Mouse (Mus musculus) heart, postnatal 4 days (tissue): ENCODE results near the gene Tmem237. TPM values are rescaled to one million over a fixed set of nuclear protein-coding genes. Genes with fewer than 3 reads are reported as not detected.

Experiments used
- DNase-seq: peaks from one replicate; pipeline ENCODE4 v3.0.0; 2021
- total RNA-seq, 2 experiments: library from RNA; stranded (reverse); gene quantifications; 2 replicates each; pipeline ENCODE4 v1.2.3; 2021

The Tmem237 gene
- total RNA-seq, 2 experiments from 2014 or later = 5.2 to 7.3 TPM

DNA sequence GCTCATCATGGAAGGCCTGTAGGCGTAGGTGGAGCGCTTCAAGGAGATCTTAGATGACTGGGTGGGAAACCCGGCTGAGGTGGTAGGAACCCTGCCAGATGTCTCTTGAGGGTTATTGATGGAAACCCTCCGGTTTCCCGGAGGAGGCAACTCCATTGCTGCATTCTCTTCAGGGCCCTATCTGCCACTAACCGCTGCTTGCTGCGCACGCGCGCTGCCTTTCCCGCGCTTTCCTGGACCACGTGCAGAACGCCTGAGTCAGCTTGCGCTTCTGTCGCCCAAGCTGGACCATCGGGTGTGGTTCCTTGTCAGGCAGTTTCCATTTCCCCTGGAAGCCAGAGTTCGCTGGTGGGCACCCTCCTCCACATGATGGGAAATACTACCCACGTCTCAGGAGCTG lies 25.5 kb downstream of the Tmem237 start, which contains the start of gene C2cd6:
Gene C2cd6 (minus strand): TSS at position 196 of the 400 bp plus-strand sequence.
- no peak for DNase-seq

DNA sequence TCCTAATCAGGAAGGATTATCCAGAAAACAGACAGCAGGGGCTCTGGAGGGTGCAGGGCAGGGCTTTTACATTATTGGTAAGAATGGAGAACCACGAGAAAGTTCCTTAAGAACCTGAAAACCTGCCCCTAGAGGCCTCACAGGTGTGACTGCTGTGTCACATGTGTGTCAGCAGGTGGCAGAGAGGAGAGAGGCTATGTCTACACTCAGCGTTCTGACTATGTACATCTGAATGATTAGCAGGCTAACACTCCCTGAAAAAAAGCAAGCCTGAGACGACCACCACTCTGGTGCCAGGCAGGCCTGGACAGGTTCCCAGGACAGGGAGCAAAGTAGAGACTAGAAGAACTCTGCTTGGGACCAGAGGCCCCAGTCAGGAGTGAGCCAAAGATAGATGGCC lies 49.3 kb downstream of the Tmem237 start:
- no peak for DNase-seq

DNA sequence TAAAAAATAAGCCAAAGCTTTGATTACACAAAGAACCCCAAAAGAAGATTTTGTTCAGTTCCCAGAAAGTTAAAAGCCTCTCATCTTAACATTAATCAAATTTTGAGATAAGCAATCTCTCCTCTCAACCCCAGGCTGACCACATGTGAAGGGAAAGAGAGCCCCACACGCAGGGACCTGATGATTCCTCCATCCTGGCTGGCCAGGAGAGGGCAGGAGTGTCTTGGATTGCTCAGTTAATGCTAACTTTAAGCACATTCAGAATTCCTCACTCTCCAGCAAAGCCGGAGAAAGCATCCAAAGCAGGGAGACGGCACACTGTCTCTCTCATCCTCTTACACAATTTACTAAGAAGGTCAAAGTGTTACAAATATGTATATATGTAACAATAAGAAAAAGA lies 52.2 kb downstream of the Tmem237 start:
- DNase-seq = peak; percentile 49

- no peak for DNase-seq
These were observed 56.5 kb downstream of the Tmem237 start for GRCm38 (mm10) chr1:59063697-59064096.

- DNase-seq = no peak
These were observed 63.3 kb downstream of the Tmem237 start for GRCm38 (mm10) chr1:59056955-59057354.

GRCm38 (mm10) chr1:59051306-59051705 lies 68.9 kb downstream of the Tmem237 start:
- DNase-seq = no peak

Other genes with a start within 250 kb of the Tmem237 start
- 100 to 1,000 TPM; 149 to 154 TPM for gene Trak2, start 147.0 kb downstream of the Tmem237 start, total RNA-seq
- gene Stradb, start 146.9 kb downstream of the Tmem237 start, total RNA-seq = 10 to 100 TPM; 28.4 to 31.7 TPM
- not detected for gene C2cd6, start 25.5 kb downstream of the Tmem237 start, total RNA-seq
- gene Mpp4, start 43.0 kb upstream of the Tmem237 start, total RNA-seq = under 1 TPM; 0.16 to 0.17 TPM
- 10 to 100 TPM; 12.8 to 13.5 TPM for gene Als2, start 116.8 kb upstream of the Tmem237 start, total RNA-seq
- not detected for gene Cdk15, start 136.5 kb upstream of the Tmem237 start, total RNA-seq